Mouse (Mus musculus): ENCODE measurements around the gene Olfr124.

Gene Olfr124

DNA sequence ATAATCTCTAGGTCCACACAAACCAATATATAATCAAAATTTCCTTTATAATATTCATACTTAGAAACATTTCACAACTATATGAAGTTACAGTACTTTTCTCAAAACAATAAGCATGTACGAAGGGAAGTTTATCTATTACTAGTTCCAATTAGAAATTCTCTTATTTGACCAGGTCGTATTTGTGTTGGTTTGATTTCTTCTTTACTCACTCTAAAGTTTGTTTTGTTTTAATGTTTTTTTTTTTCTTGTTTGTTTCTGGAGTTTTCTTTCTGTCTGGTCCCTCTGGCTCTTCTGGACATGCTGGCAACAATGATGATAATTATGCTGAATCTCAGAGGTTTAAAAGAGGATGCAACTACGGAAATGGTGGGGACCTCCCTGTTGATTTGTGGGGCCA lies at the start of gene Olfr124:
Olfr124 (plus strand) TSS at position 301 of the 400 bp plus-strand sequence.
- DNase-seq = no peak

DNA sequence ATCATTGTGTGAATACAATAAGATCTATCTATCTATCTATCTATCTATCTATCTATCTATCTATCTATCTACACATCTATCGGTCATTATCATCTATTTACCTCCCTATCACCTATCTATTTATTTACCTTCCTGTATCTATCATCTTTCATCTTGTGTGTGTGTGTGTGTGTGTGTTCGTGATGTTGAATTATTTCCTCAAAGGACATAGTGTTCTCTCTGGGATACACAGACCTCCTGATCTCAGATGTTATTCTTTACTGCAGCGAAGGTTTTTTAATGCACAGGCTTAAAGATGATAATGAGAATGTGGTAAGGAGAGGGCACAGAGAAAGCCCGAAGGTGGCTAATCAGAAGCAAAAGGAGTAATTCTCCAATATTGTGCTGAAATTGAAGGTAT lies 31.4 kb upstream of the Olfr124 start, which contains the start of gene Olfr122:
Olfr122 (plus strand) TSS at position 301 of the 400 bp plus-strand sequence.
- no peak for DNase-seq

DNA sequence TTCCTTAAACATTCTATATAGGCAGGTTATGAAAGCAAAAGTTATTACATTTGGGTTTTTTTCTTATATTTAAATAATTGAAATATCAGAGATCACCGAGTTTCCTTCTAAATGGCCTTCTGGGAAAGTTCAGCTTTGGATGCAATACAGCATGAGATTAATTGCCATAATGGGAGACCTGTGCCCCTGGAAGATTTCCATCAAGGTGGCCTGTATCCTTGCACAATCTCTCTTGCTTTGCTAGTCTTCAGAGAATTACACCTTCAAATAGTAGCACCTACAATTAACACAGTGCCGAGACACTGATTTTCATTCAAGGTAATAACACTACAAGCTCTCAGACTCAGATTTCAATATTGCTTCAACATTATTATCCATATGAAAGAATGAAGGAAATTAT lies 6.5 kb upstream of the Olfr124 start, which contains the start of gene Olfr123:
Olfr123 (plus strand) TSS at position 301 of the 400 bp plus-strand sequence.
- no peak for DNase-seq

DNA sequence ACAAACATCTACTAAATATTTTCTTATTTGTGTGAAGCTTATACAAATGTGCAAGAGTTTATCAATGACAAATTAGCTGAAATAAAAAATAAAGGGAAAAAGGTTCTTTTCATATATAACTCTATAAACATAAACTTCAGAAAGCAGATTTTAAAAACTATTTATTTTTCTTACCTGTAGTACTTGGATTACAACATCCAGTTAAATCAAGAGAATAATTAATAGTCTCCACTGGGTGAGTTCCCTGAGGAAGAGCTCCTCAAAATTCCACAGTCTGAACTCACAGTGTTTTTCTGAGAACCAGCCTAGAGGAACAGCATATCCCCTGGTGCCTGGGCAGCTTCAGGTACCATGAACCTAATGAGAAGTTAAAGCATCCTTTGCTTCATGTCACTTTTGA lies 33.0 kb downstream of the Olfr124 start, which contains the start of gene Olfr125:
Olfr125 (plus strand) TSS at position 301 of the 400 bp plus-strand sequence.
- DNase-seq = no peak

DNA sequence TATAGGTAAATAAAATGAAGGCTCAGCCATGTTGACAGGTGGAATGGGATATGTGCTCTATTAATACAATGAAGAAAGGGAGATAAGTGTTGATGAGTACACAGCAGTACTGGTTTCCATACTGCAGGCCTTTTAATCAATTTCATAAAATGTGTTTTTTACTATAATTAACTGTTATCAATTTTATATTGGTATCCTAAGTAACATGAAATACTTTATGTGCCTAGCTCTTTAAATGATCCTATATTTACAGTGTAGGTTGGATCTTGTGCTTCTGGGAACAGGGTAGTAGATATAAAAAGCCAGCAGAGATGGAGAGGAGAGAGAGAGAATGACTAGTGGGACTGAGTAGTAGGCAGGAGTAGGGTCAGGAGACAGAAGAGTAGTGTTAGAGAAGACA lies 47.5 kb downstream of the Olfr124 start, which contains the start of gene Olfr126:
Olfr126 (plus strand) TSS at position 301 of the 400 bp plus-strand sequence.
- no peak for DNase-seq
